Mouse (Mus musculus) small intestine, adult 2 months (tissue): Measurements from ENCODE around the gene Neu4.

ENCODE experiments used
- CTCF ChIP-seq: fragments of 200-500 bp; IDR thresholded peaks from 2 replicates; pipeline ENCODE4 v1.5.1; 2012; ENCODE audit warnings: low read depth, mild to moderate bottlenecking, control low read depth, inconsistent platforms, low read length, moderate library complexity, mixed read lengths; ENCODE audit not compliant: insufficient replicate concordance, insufficient read length; ENCODE audit errors: extremely low read depth
- POLR2A ChIP-seq: fragments of 200-500 bp; IDR thresholded peaks from 2 replicates; pipeline ENCODE4 v1.6.1; 2012; ENCODE audit warnings: low read depth, mild to moderate bottlenecking, control low read depth, inconsistent platforms, low read length, moderate library complexity

GRCm38 (mm10) chr1:94045559-94045958, 25.3 kb downstream of the Neu4 start:
- TF ChIP-seq CTCF (no peak), POLR2A (no peak)
